Mouse (Mus musculus): ENCODE data around the gene Ccr1l1. TPM values are rescaled to one million over a fixed set of nuclear protein-coding genes. Genes with fewer than 3 reads are reported as not detected.

The Ccr1l1 gene
- total and polyA plus RNA-seq, 2 experiments from 2014 or later = not detected

DNA sequence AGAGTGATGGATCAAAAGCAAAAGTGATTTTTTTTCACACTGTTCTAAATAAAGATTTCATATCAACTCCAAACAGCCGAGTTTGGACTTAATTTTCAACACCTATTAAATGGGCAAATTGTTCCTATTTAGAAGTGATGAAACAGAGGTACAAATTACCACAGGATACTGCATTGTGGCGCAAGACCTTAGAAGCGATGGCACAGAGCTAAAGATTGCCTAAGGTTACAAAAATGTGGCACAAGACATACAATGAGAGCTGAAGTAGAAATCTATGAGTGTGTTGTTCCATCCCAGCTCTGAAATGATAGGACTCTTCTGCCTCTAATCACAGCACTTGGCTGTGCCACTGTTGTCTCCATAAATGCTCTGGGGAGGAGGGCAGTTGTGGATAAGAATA is 13.4 kb downstream of the Ccr1l1 start:
- Histone ChIP-seq H3K4me3 (ENCODE audit: low read length) (no peak overlapping the region), H3K27me3 (ENCODE audit: insufficient read depth, low read length) (no peaks in the 10 kb centered on the region), H3K36me3 (ENCODE audit: insufficient read depth, low read length) (no peaks in the 10 kb centered on the region), H3K4me2 (ENCODE audit: low read depth, low read length) (no peak overlapping the region), H3K4me1 (ENCODE audit: insufficient read depth, low read length) (no peaks in the 10 kb centered on the region), H3K9me3 (ENCODE audit: low read length) (no peaks in the 10 kb centered on the region), H3K27ac (no peak overlapping the region), H3K9ac (replicated peaks; ENCODE audit: low read length) (no peak overlapping the region)
- 79% methylated on average over 3 of the region's 3 CpGs for WGBS
- TF ChIP-seq CTCF (IDR thresholded peaks at IDR 0.05; ENCODE audit: low read depth) = no peak
- ATAC-seq (no peak), DNase-seq (ENCODE audit: low spot score) (no peak)

DNA sequence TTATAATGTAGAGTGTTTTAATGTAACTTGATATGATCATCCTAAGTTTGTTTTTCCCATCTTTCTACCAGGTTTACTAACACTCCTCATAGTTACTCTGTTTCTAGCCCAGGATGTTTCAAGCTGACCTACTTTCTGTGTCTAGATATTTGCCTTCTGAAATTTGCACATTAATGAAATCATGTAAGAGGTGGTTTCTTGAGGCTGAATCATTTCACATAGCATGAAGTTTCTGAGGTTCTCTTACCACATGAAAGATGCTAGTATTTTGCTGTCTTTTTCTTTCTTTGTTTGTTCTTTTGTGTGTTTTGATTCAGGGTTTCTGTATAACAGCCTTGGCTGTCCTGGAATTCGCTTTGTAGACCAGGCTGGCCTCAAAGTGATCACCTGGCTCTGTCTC is 18.0 kb downstream of the Ccr1l1 start:
- no peaks in the 10 kb centered on the region for H3K9me3 ChIP-seq (ENCODE audit: low read length)
- no peaks in the 10 kb centered on the region for H3K36me3 ChIP-seq (ENCODE audit: insufficient read depth, low read length)
- no peak for DNase-seq (ENCODE audit: low spot score)
- no peak overlapping the region for H3K4me3 ChIP-seq (ENCODE audit: low read length)
- no peak overlapping the region for H3K4me2 ChIP-seq (ENCODE audit: low read depth, low read length)
- 65% methylated on average over 1 of the region's 1 CpGs for WGBS
- no peaks in the 10 kb centered on the region for H3K27me3 ChIP-seq (ENCODE audit: insufficient read depth, low read length)
- no peak overlapping the region for H3K27ac ChIP-seq
- no peaks in the 10 kb centered on the region for H3K4me1 ChIP-seq (ENCODE audit: insufficient read depth, low read length)
- no peak for TF ChIP-seq CTCF (IDR thresholded peaks at IDR 0.05; ENCODE audit: low read depth)
- ATAC-seq = no peak
- no peak overlapping the region for H3K9ac ChIP-seq (replicated peaks; ENCODE audit: low read length)

DNA sequence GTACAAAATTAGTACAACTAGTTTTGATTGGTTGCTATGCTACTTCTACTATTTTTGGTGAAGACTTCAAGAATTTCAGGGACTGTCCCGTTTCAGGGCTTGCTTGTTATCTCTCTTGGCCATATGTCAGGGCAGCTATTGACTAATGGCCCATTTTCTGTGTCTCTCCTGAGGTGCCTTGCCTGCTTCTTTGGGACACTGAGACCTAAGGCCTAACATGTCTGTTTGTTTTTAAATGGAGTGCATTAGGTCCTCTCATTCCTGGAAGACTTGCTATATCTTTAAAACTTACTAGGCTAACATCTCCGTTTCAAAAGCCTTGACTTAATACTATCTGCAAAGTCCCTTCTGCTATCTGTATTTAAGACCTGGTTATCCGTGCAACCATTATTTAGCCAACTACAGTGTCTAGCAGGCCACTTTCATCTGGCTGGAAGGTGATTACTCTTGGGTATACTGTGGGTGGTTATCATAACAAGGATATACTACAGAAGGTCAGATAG is 20.2 kb downstream of the Ccr1l1 start:
- H3K9ac ChIP-seq (replicated peaks; ENCODE audit: low read length) = no peak overlapping the region
- no peak overlapping the region for H3K4me2 ChIP-seq (ENCODE audit: low read depth, low read length)
- no peaks in the 10 kb centered on the region for H3K27me3 ChIP-seq (ENCODE audit: insufficient read depth, low read length)
- TF ChIP-seq CTCF (IDR thresholded peaks at IDR 0.05; ENCODE audit: low read depth) = no peak
- H3K4me3 ChIP-seq (ENCODE audit: low read length) = no peak overlapping the region
- H3K27ac ChIP-seq = no peak overlapping the region
- no peaks in the 10 kb centered on the region for H3K36me3 ChIP-seq (ENCODE audit: insufficient read depth, low read length)
- WGBS = 80% methylated on average over 3 of the region's 3 CpGs
- ATAC-seq (no peak), DNase-seq (ENCODE audit: low spot score) (no peak)
- no peaks in the 10 kb centered on the region for H3K9me3 ChIP-seq (ENCODE audit: low read length)
- no peaks in the 10 kb centered on the region for H3K4me1 ChIP-seq (ENCODE audit: insufficient read depth, low read length)

DNA sequence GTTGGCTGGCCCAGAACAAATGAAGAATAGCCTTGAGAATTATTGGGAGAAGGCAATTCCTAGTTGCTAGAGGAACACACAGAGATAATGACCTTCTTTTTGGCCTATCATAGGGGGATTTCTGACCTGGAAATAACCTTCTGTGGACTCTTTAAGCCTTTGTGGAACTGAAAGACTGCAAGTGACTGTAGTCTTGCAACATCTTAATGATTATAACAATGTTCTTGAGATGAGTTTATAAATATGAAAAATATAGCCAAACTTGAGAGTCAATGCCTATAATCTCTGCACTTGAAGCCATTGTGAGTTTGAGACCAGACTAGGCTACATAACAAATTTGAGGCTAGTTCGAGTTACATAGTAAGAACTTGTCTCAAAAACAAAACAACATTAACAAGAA is 21.3 kb downstream of the Ccr1l1 start:
- Histone ChIP-seq H3K4me1 (ENCODE audit: insufficient read depth, low read length) (no peaks in the 10 kb centered on the region), H3K4me3 (ENCODE audit: low read length) (no peak overlapping the region), H3K27ac (no peak overlapping the region), H3K36me3 (ENCODE audit: insufficient read depth, low read length) (no peaks in the 10 kb centered on the region), H3K27me3 (ENCODE audit: insufficient read depth, low read length) (no peaks in the 10 kb centered on the region), H3K9ac (replicated peaks; ENCODE audit: low read length) (no peak overlapping the region), H3K9me3 (ENCODE audit: low read length) (no peaks in the 10 kb centered on the region), H3K4me2 (ENCODE audit: low read depth, low read length) (no peak overlapping the region)
- ATAC-seq = no peak
- TF ChIP-seq CTCF (IDR thresholded peaks at IDR 0.05; ENCODE audit: low read depth) = no peak
- no peak for DNase-seq (ENCODE audit: low spot score)
- WGBS = 65% methylated on average over 1 of the region's 1 CpGs

DNA sequence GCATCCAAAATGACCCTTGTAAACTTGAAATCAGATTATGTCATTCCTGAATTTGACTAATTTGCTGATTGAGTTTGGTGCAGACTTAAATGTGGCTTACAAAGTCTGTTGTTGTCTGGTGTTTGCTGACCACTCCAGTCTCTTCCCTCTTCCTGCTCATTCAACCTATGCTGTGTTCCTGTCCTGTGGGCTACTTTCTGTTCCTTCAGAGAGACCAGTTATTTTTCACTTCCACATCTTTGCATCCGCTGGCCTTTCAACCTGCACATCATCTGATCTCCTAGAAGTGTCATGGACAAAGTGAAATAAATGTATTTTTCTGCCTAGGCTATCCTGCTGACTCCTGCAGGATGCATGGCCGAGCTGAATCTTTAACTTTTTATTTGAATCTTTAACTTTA is 24.7 kb downstream of the Ccr1l1 start:
- ATAC-seq = no peak
- Histone ChIP-seq H3K9me3 (ENCODE audit: low read length) (no peaks in the 10 kb centered on the region), H3K4me2 (ENCODE audit: low read depth, low read length) (no peak overlapping the region), H3K27ac (no peak overlapping the region), H3K27me3 (ENCODE audit: insufficient read depth, low read length) (no peaks in the 10 kb centered on the region), H3K4me1 (ENCODE audit: insufficient read depth, low read length) (no peaks in the 10 kb centered on the region), H3K9ac (replicated peaks; ENCODE audit: low read length) (no peak overlapping the region), H3K4me3 (ENCODE audit: low read length) (no peak overlapping the region), H3K36me3 (ENCODE audit: insufficient read depth, low read length) (no peaks in the 10 kb centered on the region)
- TF ChIP-seq CTCF (IDR thresholded peaks at IDR 0.05; ENCODE audit: low read depth) = no peak
- WGBS = 78% methylated on average over 2 of the region's 2 CpGs
- DNase-seq (ENCODE audit: low spot score) = no peak

DNA sequence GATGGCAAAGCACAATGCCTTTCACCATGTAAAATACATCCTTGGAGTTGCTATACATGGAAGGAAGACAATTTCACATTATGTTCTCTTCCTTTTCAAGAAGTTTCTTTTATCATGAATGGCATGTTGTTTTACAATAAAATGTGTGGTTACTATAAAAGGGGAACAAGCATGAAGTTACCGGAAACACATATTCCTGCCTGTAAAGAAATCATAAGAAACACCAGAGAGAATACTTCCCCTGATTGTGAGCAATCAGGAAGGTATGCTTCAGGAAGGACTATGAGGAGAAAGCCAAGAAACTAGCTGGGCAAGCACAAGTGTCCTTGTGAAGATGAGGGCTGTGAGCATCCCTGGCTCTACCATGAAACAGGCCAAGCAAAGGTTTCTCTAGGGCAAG is 27.0 kb downstream of the Ccr1l1 start:
- H3K36me3 ChIP-seq (ENCODE audit: insufficient read depth, low read length) = no peaks in the 10 kb centered on the region
- H3K9me3 ChIP-seq (ENCODE audit: low read length) = no peaks in the 10 kb centered on the region
- ATAC-seq (no peak), DNase-seq (ENCODE audit: low spot score) (no peak)
- H3K27me3 ChIP-seq (ENCODE audit: insufficient read depth, low read length) = no peaks in the 10 kb centered on the region
- H3K9ac ChIP-seq (replicated peaks; ENCODE audit: low read length) = no peak overlapping the region
- no peaks in the 10 kb centered on the region for H3K4me1 ChIP-seq (ENCODE audit: insufficient read depth, low read length)
- no peak overlapping the region for H3K27ac ChIP-seq
- no peak overlapping the region for H3K4me3 ChIP-seq (ENCODE audit: low read length)
- no peak for TF ChIP-seq CTCF (IDR thresholded peaks at IDR 0.05; ENCODE audit: low read depth)
- no peak overlapping the region for H3K4me2 ChIP-seq (ENCODE audit: low read depth, low read length)
- WGBS = 93% methylated on average over 1 of the region's 1 CpGs

DNA sequence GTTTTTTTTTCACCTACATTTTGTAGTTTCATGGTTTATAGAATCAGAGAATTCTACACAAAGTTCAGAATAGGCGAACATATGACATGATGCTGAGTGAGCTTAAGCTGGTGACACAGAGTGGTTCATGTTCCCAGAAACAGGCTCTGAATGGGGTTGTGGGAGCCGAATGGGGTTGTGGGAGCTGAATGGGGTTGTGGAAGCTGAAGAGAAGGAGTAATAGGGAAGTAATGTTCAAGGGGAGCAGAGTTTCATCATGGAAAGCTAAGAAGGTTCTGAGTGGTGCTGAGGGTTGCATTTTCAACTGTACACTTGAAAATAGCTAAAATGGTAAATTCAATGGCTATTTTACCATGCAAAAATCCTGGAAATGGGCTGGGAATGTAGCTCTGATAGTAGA is 28.8 kb downstream of the Ccr1l1 start:
- no peak overlapping the region for H3K9ac ChIP-seq (replicated peaks; ENCODE audit: low read length)
- ATAC-seq (no peak), DNase-seq (ENCODE audit: low spot score) (no peak)
- no peak overlapping the region for H3K27ac ChIP-seq
- H3K27me3 ChIP-seq (ENCODE audit: insufficient read depth, low read length) = no peaks in the 10 kb centered on the region
- no peaks in the 10 kb centered on the region for H3K9me3 ChIP-seq (ENCODE audit: low read length)
- no peak overlapping the region for H3K4me3 ChIP-seq (ENCODE audit: low read length)
- no peaks in the 10 kb centered on the region for H3K36me3 ChIP-seq (ENCODE audit: insufficient read depth, low read length)
- 91% methylated on average over 2 of the region's 2 CpGs for WGBS
- no peak for TF ChIP-seq CTCF (IDR thresholded peaks at IDR 0.05; ENCODE audit: low read depth)
- no peak overlapping the region for H3K4me2 ChIP-seq (ENCODE audit: low read depth, low read length)
- no peaks in the 10 kb centered on the region for H3K4me1 ChIP-seq (ENCODE audit: insufficient read depth, low read length)

Measured in hindbrain, postnatal 0 days (tissue).